Mouse (Mus musculus) adrenal gland, adult (tissue): Measurements from ENCODE around the gene Olfr701.
A peak's percentile ranks its signal among the peaks of the same experiment; 100 is the strongest.

Source experiments
- DNase-seq, 2 experiments: peaks; one replicate each; pipeline ENCODE4 v3.0.0; 2022 to 2023; ENCODE audit warnings: low spot score in 1 of 2; ENCODE audit not compliant: inconsistent age in 2 of 2

Olfr701 gene

DNA sequence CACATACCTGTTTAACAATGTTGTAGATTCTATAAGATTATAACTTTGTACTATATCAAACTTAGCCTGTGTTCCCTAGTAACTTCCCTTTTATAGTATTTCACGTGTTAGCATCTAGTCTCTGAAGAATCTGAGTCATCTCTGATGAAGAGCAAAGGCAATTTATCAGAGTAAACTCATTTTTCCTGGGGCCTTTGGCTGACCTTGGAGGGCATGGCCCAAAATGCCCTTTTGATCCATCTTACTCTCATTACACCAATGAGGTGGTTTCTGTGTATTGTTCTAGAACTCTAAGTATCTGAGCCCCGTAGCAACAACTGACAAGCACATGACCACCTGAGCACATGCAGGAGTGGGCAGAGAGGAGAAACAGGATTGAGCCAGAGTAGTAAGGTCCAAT lies at the start of gene Olfr701:
Olfr701 (plus strand) TSS at position 301 of the 400 bp plus-strand sequence.
- DNase-seq: peak; percentile 11 to 54

DNA sequence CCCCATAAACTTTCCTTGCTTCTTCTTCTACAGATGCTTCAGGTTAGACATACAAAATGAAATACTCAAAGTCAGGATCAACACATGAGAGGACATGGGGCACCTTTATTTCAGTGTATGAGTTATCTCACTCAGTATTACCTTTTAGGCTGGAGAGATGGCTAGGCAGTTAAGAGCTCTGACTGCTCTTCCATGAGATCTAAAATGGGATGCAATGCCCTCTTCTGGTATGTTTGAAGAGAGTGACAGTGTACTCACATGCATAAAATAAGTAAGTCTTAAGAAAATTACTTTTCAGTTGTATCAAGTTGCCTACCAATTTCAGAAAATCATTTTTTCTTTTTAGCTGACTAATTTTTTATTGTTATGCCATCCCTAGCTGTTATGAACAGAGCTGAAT lies 25.6 kb upstream of the Olfr701 start:
- no peak for DNase-seq

DNA sequence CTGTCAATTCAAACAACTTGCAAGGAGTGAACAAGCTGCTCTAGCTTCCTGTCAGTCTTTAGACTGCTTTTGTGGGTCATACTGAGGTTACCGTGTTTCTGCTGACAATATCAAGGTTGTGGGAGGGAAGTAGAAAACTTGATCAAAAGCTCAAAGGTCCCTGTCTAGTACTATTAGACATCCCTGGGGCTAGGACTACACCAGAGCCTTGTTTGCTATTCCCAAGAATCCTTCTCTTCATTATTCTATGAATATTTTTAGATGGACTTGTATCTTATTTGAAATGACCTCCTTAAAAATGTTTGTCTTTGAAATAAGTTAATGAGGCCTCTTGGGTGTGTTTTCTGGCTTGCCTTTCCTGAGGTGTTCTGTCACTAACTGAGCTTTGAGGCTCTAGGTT lies 20.8 kb upstream of the Olfr701 start, which contains the start of gene Olfr699:
Olfr699 (minus strand) TSS at position 101 of the 400 bp plus-strand sequence.
- no peak for DNase-seq

DNA sequence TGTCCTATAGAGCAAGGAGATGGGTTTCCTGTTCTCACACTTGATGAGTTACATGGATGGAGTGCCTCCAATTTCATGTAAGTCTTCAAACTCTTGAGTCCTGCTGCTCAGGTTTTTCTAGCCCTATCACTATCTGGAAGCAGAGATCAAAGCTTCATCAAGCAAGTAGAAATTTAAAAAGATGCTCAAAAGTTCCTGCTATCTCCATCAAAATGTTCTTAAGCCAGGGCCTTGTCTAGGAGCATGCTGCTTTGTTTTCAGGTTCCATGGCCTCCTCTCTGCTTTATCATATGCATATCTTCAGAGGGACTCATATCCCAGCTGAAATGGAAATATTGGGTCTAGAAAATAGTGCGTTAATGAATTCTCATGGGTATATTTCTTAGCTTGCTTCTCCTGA lies 5.2 kb upstream of the Olfr701 start, which contains the start of gene Olfr700:
Olfr700 (minus strand) TSS at position 101 of the 400 bp plus-strand sequence.
- no peak for DNase-seq

DNA sequence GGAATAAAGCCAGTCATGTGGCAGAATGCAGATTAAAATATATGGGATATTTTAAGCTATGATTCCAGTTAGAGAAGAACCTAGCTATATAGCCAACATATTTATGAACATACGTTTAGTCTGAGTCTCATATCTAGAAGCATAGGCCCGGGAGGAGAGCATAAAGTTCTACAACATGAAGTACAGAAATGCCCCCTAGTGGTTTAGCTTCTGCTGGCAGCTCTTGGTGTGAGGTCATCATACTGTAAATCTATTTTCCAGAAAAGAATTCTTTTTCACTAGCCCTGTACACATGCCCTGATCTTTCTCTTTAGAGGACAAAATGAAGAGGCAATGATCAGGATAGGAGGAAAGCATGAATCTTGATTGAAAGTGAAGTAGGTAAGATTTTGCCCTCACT lies 1.8 kb downstream of the Olfr701 start:
- DNase-seq: peak in 1 of 2 experiments; percentile 43

DNA sequence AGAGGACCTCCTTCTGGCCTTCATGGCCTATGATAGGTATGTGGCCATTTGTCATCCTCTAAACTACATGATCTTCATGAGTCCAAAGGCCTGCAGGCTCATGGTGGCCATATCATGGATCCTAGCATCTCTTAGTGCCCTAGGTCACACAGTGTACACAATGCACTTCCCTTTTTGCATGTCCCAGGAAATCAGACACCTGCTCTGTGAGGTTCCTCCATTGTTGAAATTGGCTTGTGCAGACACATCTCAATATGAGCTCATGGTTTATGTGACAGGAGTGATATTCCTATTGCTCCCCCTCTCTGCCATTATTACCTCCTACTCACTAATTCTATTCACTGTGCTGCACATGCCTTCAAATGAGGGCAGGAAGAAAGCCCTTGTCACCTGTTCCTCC lies 4.5 kb downstream of the Olfr701 start:
- no peak for DNase-seq

DNA sequence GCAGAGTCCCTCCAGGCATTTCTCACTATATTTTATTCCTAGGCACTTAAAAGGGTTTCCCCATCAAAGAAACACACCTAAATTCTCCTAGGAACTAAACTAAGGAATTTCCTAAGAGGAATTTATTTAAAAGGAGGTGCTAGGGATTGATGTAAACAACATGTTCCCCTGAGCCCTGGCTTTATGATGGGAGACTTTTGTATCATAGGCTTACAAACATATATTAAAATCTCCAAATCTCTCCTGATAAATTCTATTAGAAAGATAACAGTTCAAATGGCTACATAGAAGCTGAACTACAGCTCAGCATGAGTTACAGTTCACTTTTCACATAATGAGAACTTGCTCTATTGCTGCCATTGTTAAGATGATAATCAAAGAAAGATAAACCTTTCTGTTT lies 19.9 kb downstream of the Olfr701 start, which contains the start of gene Olfr702:
Olfr702 (minus strand) TSS at position 101 of the 400 bp plus-strand sequence.
- DNase-seq: no peak

DNA sequence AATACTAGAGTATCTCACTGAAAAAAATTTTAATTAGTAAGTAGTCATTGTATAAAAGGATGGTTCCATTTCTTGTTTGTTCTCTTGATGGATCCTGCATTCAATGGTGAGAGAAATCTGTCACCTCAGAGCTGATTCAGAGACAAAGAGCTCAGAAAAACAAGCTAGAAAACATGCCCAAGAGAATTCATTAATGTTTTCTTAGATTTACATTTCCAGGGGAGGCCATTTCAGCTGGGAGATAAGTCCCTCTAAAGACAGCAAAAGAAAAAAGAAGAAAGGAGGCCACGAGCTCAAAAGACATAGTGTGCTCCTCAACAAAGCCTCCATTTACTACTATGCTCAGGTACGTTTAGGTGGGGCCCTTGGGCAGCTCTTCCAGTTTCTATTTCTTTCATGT lies 29.1 kb downstream of the Olfr701 start, which contains the start of gene Olfr703:
Olfr703 (plus strand) TSS at position 301 of the 400 bp plus-strand sequence.
- DNase-seq: no peak

DNA sequence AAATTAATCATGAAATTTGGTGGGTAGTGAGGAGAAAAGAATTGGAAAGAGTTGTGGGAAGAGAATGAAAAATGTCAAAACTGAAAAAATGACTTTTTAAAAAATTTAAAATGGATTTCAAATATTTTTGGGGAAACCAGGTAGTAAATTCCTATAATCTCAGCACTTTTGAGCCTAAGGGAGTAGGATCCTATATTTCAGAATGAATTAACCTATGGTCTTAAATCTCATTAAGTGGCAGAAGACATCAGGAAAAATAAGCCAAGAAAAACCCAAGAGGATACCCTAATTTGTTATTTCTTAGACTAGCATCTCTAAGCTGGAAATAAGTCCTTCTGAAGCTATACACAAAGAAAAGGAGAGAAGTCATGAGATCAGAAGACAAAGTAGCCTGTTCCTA lies 49.0 kb downstream of the Olfr701 start, which contains the start of gene Olfr704:
Olfr704 (plus strand) TSS at position 301 of the 400 bp plus-strand sequence.
- no peak for DNase-seq
